Mouse (Mus musculus) myocyte (in vitro differentiated cells): ENCODE measurements around the gene Xrcc4. TPM values are rescaled to one million over a fixed set of nuclear protein-coding genes. Genes with fewer than 3 reads are reported as not detected.
A peak's percentile ranks its signal among the peaks of the same experiment; 100 is the strongest.

Source experiments
- H3K27me3 ChIP-seq: one replicate; pipeline ENCODE4 v1.6.1; 2011; ENCODE audit not compliant: control insufficient read depth, insufficient read depth, insufficient read length
- H3K36me3 ChIP-seq: one replicate; pipeline ENCODE4 v1.6.1; 2011; ENCODE audit not compliant: control insufficient read depth, insufficient read depth
- H3K4me2 ChIP-seq: one replicate; pipeline ENCODE4 v1.6.1; 2011; ENCODE audit warnings: low read depth, control low read depth
- H3K4me3 ChIP-seq: one replicate; pipeline ENCODE4 v1.5.1; 2011; ENCODE audit warnings: mild to moderate bottlenecking, control low read depth, moderate library complexity
- H3K79me2 ChIP-seq: one replicate; pipeline ENCODE4 v1.6.1; 2011; ENCODE audit not compliant: control insufficient read depth, insufficient read depth
- H3ac ChIP-seq: one replicate; pipeline ENCODE4 v1.6.1; 2011; ENCODE audit not compliant: control insufficient read depth, insufficient read length
- CEBPB ChIP-seq: IDR thresholded peaks from 2 replicates; pipeline ENCODE4 v1.6.1; 2011; ENCODE audit warnings: mild to moderate bottlenecking, moderate library complexity; ENCODE audit not compliant: poor library complexity, insufficient read depth, severe bottlenecking
- E2F4 ChIP-seq: IDR thresholded peaks from one replicate; pipeline ENCODE4 v1.6.1; 2011; ENCODE audit warnings: mild to moderate bottlenecking, control low read depth, moderate library complexity; ENCODE audit not compliant: insufficient read depth
- MAX ChIP-seq: IDR thresholded peaks from one replicate; pipeline ENCODE4 v1.6.1; 2011; ENCODE audit warnings: low read depth, mild to moderate bottlenecking, control low read depth
- MYOD1 ChIP-seq, 3 experiments: IDR thresholded peaks; one replicate each; pipeline ENCODE4 v1.6.1; 2011; ENCODE audit warnings: control low read depth in 2 of 3, low read depth in 2 of 3, mild to moderate bottlenecking in 2 of 3, moderate library complexity in 1 of 3; ENCODE audit not compliant: insufficient read length in 2 of 3, control insufficient read depth in 1 of 3
- MYOG ChIP-seq, 3 experiments: IDR thresholded peaks; one replicate each; pipeline ENCODE4 v1.6.1; 2011; ENCODE audit warnings: control low read depth in 2 of 3, low read depth in 2 of 3, mild to moderate bottlenecking in 2 of 3; ENCODE audit not compliant: insufficient read length in 2 of 3, control insufficient read depth in 1 of 3, insufficient read depth in 1 of 3
- POLR2A ChIP-seq: IDR thresholded peaks from one replicate; pipeline ENCODE4 v1.6.1; 2011; ENCODE audit warnings: low read depth, mild to moderate bottlenecking, control low read depth, moderate library complexity; ENCODE audit not compliant: insufficient read length
- POLR2AphosphoS2 ChIP-seq: IDR thresholded peaks from one replicate; pipeline ENCODE4 v1.6.1; 2011; ENCODE audit warnings: low read depth, control low read depth; ENCODE audit not compliant: insufficient read length
- REST ChIP-seq: IDR thresholded peaks from one replicate; pipeline ENCODE4 v1.6.1; 2011; ENCODE audit warnings: mild to moderate bottlenecking, control low read depth, moderate library complexity; ENCODE audit not compliant: insufficient read depth, insufficient read length
- SRF ChIP-seq: IDR thresholded peaks from one replicate; pipeline ENCODE4 v1.6.1; 2011; ENCODE audit warnings: low read depth; ENCODE audit not compliant: control insufficient read depth, insufficient read length
- TCF12 ChIP-seq: IDR thresholded peaks from one replicate; pipeline ENCODE4 v1.6.1; 2011; ENCODE audit warnings: mild to moderate bottlenecking, control low read depth; ENCODE audit not compliant: poor library complexity, insufficient read depth, severe bottlenecking
- TCF3 ChIP-seq: IDR thresholded peaks from one replicate; pipeline ENCODE4 v1.6.1; 2011; ENCODE audit warnings: low read depth, control low read depth; ENCODE audit not compliant: insufficient read length
- USF1 ChIP-seq: IDR thresholded peaks from one replicate; pipeline ENCODE4 v1.6.1; 2011; ENCODE audit warnings: low read depth, mild to moderate bottlenecking, control low read depth, moderate library complexity
- polyA plus RNA-seq: library from polyadenylated mRNA; unstranded; fragments of >200 nt; fragmentation: generic; extraction: Trizol; gene quantifications from one replicate; pipeline ENCODE4 v1.2.1, GENCODE M21; 2012; ENCODE audit warnings: missing spikeins

Xrcc4 gene
- polyA plus RNA-seq, 1 experiment, result 7.6 TPM

DNA sequence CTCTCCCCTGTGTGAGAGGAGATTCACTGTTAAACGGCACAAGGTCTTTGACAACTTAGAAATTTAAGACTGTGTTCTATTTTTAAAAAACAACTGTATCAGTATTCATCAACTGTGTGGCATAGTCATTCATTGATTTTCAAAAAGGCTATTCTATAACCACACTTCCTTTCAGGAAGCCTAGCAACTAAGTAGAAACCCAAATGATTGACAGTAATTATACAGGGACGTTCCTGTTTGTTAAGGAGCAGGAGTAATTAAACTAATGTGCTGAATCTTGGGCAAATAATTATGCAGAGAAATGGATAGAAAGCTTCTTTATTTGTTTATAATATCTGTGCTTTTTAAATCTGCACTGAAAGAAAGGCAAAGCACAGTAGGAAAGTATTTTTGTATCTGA lies 103.3 kb downstream of the Xrcc4 start:
- no peaks in the 10 kb centered on the region for H3K27me3 ChIP-seq
- H3K36me3 ChIP-seq, result no peaks in the 10 kb centered on the region
- no peak overlapping the region for H3ac ChIP-seq
- H3K79me2 ChIP-seq, result no peaks in the 10 kb centered on the region
- no peak overlapping the region for H3K4me2 ChIP-seq
- no peak for TF ChIP-seq POLR2A
- TF ChIP-seq MAX, result no peak
- no peak for TF ChIP-seq TCF3
- no peak for TF ChIP-seq USF1
- TF ChIP-seq REST, result no peak
- TF ChIP-seq POLR2AphosphoS2, result no peak
- no peak for TF ChIP-seq SRF
- TF ChIP-seq MYOG (IDR thresholded peaks at IDR 0.05; ENCODE audit: control insufficient read depth in 1 of 3, insufficient read depth in 1 of 3, insufficient read length in 2 of 3, low read depth in 2 of 3), result no peak
- no peak for TF ChIP-seq CEBPB
- TF ChIP-seq MYOD1 (IDR thresholded peaks at IDR 0.05; ENCODE audit: control insufficient read depth in 1 of 3, insufficient read length in 2 of 3, low read depth in 2 of 3), result no peak
- TF ChIP-seq E2F4, result no peak
- no peak for TF ChIP-seq TCF12
- H3K4me3 ChIP-seq, result no peak overlapping the region

DNA sequence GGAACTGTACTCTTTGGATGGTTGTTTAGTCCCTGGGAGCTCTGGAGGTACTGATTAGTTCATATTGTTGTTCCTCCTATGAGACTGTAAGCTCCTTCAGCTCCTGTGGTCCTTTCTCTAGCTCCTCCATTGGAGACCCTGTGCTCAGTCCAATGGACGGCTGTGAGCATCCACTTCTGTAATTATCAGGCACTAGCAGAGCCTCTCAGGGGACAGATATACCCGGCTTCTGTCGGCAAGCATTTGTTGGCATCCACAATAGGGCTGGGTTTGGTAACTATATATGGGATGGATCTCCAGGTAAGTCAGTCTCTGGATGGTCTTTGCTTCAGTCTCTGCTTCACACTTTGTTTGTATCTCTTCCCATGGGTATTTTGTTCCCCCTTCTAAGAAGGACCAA lies 118.5 kb downstream of the Xrcc4 start:
- Histone ChIP-seq H3ac (no peak overlapping the region), H3K27me3 (no peaks in the 10 kb centered on the region)
- TF ChIP-seq USF1, result no peak
- no peak for TF ChIP-seq MAX
- TF ChIP-seq CEBPB, result no peak
- TF ChIP-seq MYOG (IDR thresholded peaks at IDR 0.05; ENCODE audit: control insufficient read depth in 1 of 3, insufficient read depth in 1 of 3, insufficient read length in 2 of 3, low read depth in 2 of 3), result no peak
- TF ChIP-seq TCF3, result no peak
- TF ChIP-seq SRF, result no peak
- no peak for TF ChIP-seq TCF12
- TF ChIP-seq POLR2AphosphoS2, result no peak
- TF ChIP-seq REST, result no peak
- no peak for TF ChIP-seq POLR2A
- no peak for TF ChIP-seq E2F4

DNA sequence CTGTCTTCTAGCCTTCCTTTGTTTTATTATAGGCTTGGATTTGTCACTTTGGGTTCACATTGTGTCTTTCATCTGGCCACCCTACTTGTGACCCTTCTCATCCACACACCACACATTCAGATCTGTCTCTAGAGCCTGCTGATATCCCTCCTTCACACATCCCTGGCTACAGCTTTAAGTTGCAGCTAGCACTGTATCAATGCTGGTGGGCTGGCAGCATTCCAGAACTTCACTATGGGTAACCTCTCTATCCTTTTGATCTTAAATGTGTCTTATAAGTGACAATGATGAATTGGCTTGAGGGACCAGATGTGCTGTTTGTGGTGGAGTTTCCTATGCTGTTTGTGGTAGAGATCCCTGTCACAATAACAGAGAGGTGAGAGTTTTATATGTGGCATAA lies 120.7 kb downstream of the Xrcc4 start:
- Histone ChIP-seq H3K27me3 (no peaks in the 10 kb centered on the region), H3K4me2 (no peak overlapping the region), H3ac (no peak overlapping the region), H3K36me3 (no peaks in the 10 kb centered on the region), H3K4me3 (no peak overlapping the region), H3K79me2 (no peaks in the 10 kb centered on the region)
- TF ChIP-seq CEBPB (no peak), MYOG (IDR thresholded peaks at IDR 0.05; ENCODE audit: control insufficient read depth in 1 of 3, insufficient read depth in 1 of 3, insufficient read length in 2 of 3, low read depth in 2 of 3) (no peak), USF1 (no peak), REST (no peak), MYOD1 (IDR thresholded peaks at IDR 0.05; ENCODE audit: control insufficient read depth in 1 of 3, insufficient read length in 2 of 3, low read depth in 2 of 3) (no peak), E2F4 (no peak), SRF (no peak), TCF12 (no peak), MAX (no peak)

More for the DNA sequence above, 118.5 kb downstream of the Xrcc4 start:
- H3K4me2 ChIP-seq, result no peak overlapping the region
- no peak overlapping the region for H3K4me3 ChIP-seq
- no peaks in the 10 kb centered on the region for H3K36me3 ChIP-seq
- H3K79me2 ChIP-seq, result no peaks in the 10 kb centered on the region

DNA sequence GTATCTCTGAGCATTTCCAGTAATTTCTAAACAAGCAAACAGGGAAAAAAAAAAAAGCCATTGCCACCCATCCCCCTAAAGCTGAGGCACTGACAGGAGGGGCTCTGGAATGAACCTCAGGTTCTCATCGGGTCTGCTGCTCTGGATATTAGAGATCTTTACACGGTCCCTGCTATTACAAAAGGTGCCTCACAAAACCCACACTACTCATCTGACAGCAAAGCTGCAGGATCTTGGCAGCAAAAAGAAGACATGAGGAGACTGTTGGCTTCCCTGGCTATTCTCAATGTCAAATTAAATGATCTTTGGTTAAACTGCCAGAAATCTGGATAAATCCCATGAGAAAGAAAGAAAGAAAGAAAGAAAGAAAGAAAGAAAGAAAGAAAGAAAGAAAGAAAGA lies 145.1 kb downstream of the Xrcc4 start:
- no peak for TF ChIP-seq POLR2AphosphoS2
- H3K79me2 ChIP-seq, result no peaks in the 10 kb centered on the region
- no peaks in the 10 kb centered on the region for H3K36me3 ChIP-seq
- no peaks in the 10 kb centered on the region for H3K27me3 ChIP-seq
- H3ac ChIP-seq, result no peak overlapping the region
- H3K4me3 ChIP-seq, result no peak overlapping the region
- no peak overlapping the region for H3K4me2 ChIP-seq

DNA sequence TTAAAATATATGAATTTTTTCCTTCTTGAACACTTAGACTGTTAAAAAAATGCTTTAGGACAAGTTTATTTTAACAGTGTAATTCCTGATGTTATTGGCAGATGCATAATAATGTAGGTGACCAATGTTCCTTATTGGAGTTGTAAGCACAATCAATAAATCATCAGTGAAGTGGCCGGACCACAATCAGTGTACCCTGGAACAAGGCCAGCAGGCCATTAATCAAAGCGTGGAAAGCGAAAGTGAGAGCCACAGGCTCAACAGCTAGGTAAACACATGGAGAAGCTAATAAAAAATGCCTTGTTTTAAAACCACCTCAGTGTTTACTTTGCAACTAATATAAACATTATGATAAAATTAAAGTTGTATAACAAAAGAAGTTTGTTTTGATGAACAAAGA lies 159.9 kb downstream of the Xrcc4 start:
- no peaks in the 10 kb centered on the region for H3K27me3 ChIP-seq
- TF ChIP-seq MYOD1 (IDR thresholded peaks at IDR 0.05; ENCODE audit: control insufficient read depth in 1 of 3, insufficient read length in 2 of 3, low read depth in 2 of 3) (no peak), MYOG (IDR thresholded peaks at IDR 0.05; ENCODE audit: control insufficient read depth in 1 of 3, insufficient read depth in 1 of 3, insufficient read length in 2 of 3, low read depth in 2 of 3) (no peak), E2F4 (no peak), USF1 (no peak), POLR2AphosphoS2 (no peak), REST (no peak), TCF3 (no peak), CEBPB (no peak), TCF12 (no peak), POLR2A (no peak)
- no peaks in the 10 kb centered on the region for H3K79me2 ChIP-seq
- H3ac ChIP-seq, result no peak overlapping the region
- H3K4me2 ChIP-seq, result peak overlapping the region; percentile 8
- H3K36me3 ChIP-seq, result no peaks in the 10 kb centered on the region
- no peak overlapping the region for H3K4me3 ChIP-seq
